Mouse (Mus musculus): ENCODE data around the gene Hpn.
A peak's percentile ranks its signal among the peaks of the same experiment; 100 is the strongest.

Gene Hpn

GRCm38 (mm10) chr7:31109091-31109490, 6.0 kb downstream of the Hpn start:
- DNase-seq = no peak

- no peak for DNase-seq
Measured at GRCm38 (mm10) chr7:31107781-31108180, 7.3 kb downstream of the Hpn start.

GRCm38 (mm10) chr7:31106166-31106565, 8.9 kb downstream of the Hpn start:
- no peak for DNase-seq

GRCm38 (mm10) chr7:31105061-31105768, 9.9 kb downstream of the Hpn start:
- peak; percentile 86 for DNase-seq

- no peak for DNase-seq
Measured at GRCm38 (mm10) chr7:31100786-31101185, 14.3 kb downstream of the Hpn start.

GRCm38 (mm10) chr7:31099612-31099982, 15.5 kb downstream of the Hpn start:
- no peak for DNase-seq

GRCm38 (mm10) chr7:31098697-31099611, 16.1 kb downstream of the Hpn start:
- no peak for DNase-seq

GRCm38 (mm10) chr7:31097583-31098248, 17.4 kb downstream of the Hpn start:
- DNase-seq = peak; percentile 92

- DNase-seq = no peak
Measured at GRCm38 (mm10) chr7:31096892-31097564, 18.1 kb downstream of the Hpn start.

- no peak for DNase-seq
Measured at GRCm38 (mm10) chr7:31094774-31095501, 20.2 kb downstream of the Hpn start.

- no peak for DNase-seq
Measured at GRCm38 (mm10) chr7:31089721-31090120, 25.4 kb downstream of the Hpn start.

- no peak for DNase-seq
Measured at GRCm38 (mm10) chr7:31088206-31088605, 26.9 kb downstream of the Hpn start.

- no peak for DNase-seq
Measured at GRCm38 (mm10) chr7:31087262-31087661, 27.8 kb downstream of the Hpn start.

- DNase-seq = no peak
Measured at GRCm38 (mm10) chr7:31086175-31086755, 28.8 kb downstream of the Hpn start.

- no peak for DNase-seq
Measured at GRCm38 (mm10) chr7:31085171-31085570, 29.9 kb downstream of the Hpn start.

GRCm38 (mm10) chr7:31084140-31084539, 30.9 kb downstream of the Hpn start:
- DNase-seq = no peak

GRCm38 (mm10) chr7:31082831-31083588, 32.1 kb downstream of the Hpn start:
- peak; percentile 60 for DNase-seq

- DNase-seq = no peak
Measured at GRCm38 (mm10) chr7:31082106-31082505, 33.0 kb downstream of the Hpn start.

- no peak for DNase-seq
Measured at GRCm38 (mm10) chr7:31081106-31081505, 34.0 kb downstream of the Hpn start.

GRCm38 (mm10) chr7:31080611-31081010, 34.5 kb downstream of the Hpn start:
- no peak for DNase-seq

GRCm38 (mm10) chr7:31079670-31080069, 35.4 kb downstream of the Hpn start:
- DNase-seq = no peak

All from right cerebral cortex, adult 18-20 months (tissue).